Mouse (Mus musculus) stomach, embryonic 14.5 days (tissue): ENCODE data around the gene Olfr1272. TPM values are rescaled to one million over a fixed set of nuclear protein-coding genes. Genes with fewer than 3 reads are reported as not detected.
"Not testable (repeated sequence)": the region's sequence is repeated elsewhere in the genome, so short reads cannot be mapped to it uniquely, and the experiment has no call there.

ENCODE experiments used
- ATAC-seq: fragments of 200-750 bp; cut with Nextera tagmentation; 2 replicates; pipeline ENCODE4 v1.8.0; 2017; ENCODE audit warnings: low read depth, moderate TSS enrichment; ENCODE audit not compliant: insufficient number of reproducible peaks, insufficient read depth, low FRiP score
- H3K27ac ChIP-seq: fragments of 300-500 bp; sonication (generic); 2 replicates; pipeline ENCODE4 v1.5.1; 2014; ENCODE audit warnings: mild to moderate bottlenecking, low read length, moderate library complexity, mixed read lengths
- H3K27me3 ChIP-seq: fragments of 300-500 bp; sonication (generic); 2 replicates; pipeline ENCODE4 v1.6.1; 2014; ENCODE audit warnings: low read length, control low read depth, mixed read lengths; ENCODE audit not compliant: control insufficient read depth, insufficient read depth
- H3K36me3 ChIP-seq: fragments of 300-500 bp; sonication (generic); 2 replicates; pipeline ENCODE4 v1.6.1; 2014; ENCODE audit warnings: mild to moderate bottlenecking, control low read depth, low read length, moderate library complexity, mixed read lengths; ENCODE audit not compliant: control insufficient read depth, insufficient read depth
- H3K4me1 ChIP-seq: fragments of 300-500 bp; sonication (generic); 2 replicates; pipeline ENCODE4 v1.6.1; 2014; ENCODE audit warnings: low read length, control low read depth, mixed read lengths; ENCODE audit not compliant: control insufficient read depth, insufficient read depth
- H3K4me2 ChIP-seq: fragments of 300-500 bp; sonication (generic); replicated peaks from 2 replicates; pipeline ENCODE4 v1.6.1; 2014; ENCODE audit warnings: low read depth, low read length, control low read depth
- H3K4me3 ChIP-seq: fragments of 300-500 bp; sonication (generic); 2 replicates; pipeline ENCODE4 v1.5.1; 2014; ENCODE audit warnings: low read depth, low read length, control low read depth
- H3K9ac ChIP-seq: fragments of 300-500 bp; sonication (generic); replicated peaks from 2 replicates; pipeline ENCODE4 v1.6.1; 2014; ENCODE audit warnings: low read depth, mild to moderate bottlenecking, control low read depth, low read length, moderate library complexity, mixed read lengths
- H3K9me3 ChIP-seq: fragments of 300-500 bp; sonication (generic); 2 replicates; pipeline ENCODE4 v1.6.1; 2016; ENCODE audit warnings: low read depth, low read length, control low read depth; ENCODE audit not compliant: control insufficient read depth
- WGBS: fragments of 180-500 bp; shearing (Covaris S2); extraction: QIAGEN DNeasy Blood & Tissue Kit; methylation state at CpG from one replicate; pipeline ENCODE4 v1.1.7; 2014; 5-methylcytosine and 5-hydroxymethylcytosine counted together
- polyA plus RNA-seq: library from polyadenylated mRNA; unstranded; fragments of >200 nt; fragmentation: Nextera tagmentation; extraction: Ambion mirVana; gene quantifications from 2 replicates; pipeline ENCODE4 v1.2.1, GENCODE M21; 2014

Olfr1272 gene
- not detected in 2 replicates for polyA plus RNA-seq

GRCm38 (mm10) chr2:90292741-90293140 lies at the start of gene Olfr1272:
Olfr1272 (minus strand) TSS chr2:90292841.
- Histone ChIP-seq H3K4me2 (no peak within 1 kb of the TSS), H3K9ac (no peak within 1 kb of the TSS), H3K4me1 (no peaks in the 10 kb centered on the region), H3K9me3 (no peaks in the 10 kb centered on the region), H3K27me3 (no peaks in the 10 kb centered on the region), H3K36me3 (no peaks in the 10 kb centered on the region), H3K27ac (no peak within 1 kb of the TSS), H3K4me3 (no peak within 1 kb of the TSS)
- ATAC-seq, result no peak
- WGBS, result 90% methylated on average over 6 of the region's 6 CpGs

GRCm38 (mm10) chr2:90321900-90322299 lies 29.3 kb upstream of the Olfr1272 start, which contains the start of gene Gm13769:
Gm13769 (plus strand) TSS chr2:90322200.
- not testable (repeated sequence) for H3K4me2 ChIP-seq, ATAC-seq, H3K36me3 ChIP-seq, H3K27me3 ChIP-seq, H3K4me3 ChIP-seq, H3K27ac ChIP-seq, H3K4me1 ChIP-seq, H3K9me3 ChIP-seq, H3K9ac ChIP-seq
- WGBS, result no CpG with 5 or more reads among the region's 6 CpGs

DNA sequence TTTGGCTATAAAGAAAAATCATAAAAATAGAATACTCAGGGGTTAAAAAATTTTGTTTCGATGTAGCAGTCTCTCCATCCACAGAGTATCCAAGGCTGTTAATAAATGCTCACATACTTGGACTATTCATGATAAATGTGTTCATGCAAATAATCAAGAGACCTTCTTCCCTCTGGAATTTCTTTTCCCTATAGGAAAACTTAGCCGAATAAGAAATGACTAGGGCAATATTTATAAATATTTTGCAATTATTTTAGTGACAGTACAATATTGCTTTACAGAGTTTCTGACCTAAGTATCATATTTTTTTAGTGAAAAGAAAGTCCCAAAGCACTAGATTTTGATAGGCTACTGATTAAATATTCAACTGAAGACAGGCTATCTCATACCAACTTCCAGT lies 21.7 kb downstream of the Olfr1272 start, which contains the start of gene Olfr1271:
Olfr1271 (minus strand) TSS at position 101 of the 400 bp plus-strand sequence.
- H3K9ac ChIP-seq, result no peak within 1 kb of the TSS
- no peaks in the 10 kb centered on the region for H3K4me1 ChIP-seq
- H3K4me3 ChIP-seq, result no peak within 1 kb of the TSS
- no peak for ATAC-seq
- no peak within 1 kb of the TSS for H3K27ac ChIP-seq
- no peak within 1 kb of the TSS for H3K4me2 ChIP-seq
- H3K36me3 ChIP-seq, result no peaks in the 10 kb centered on the region
- H3K9me3 ChIP-seq, result no peaks in the 10 kb centered on the region
- H3K27me3 ChIP-seq, result no peaks in the 10 kb centered on the region
- 82% methylated on average over 2 of the region's 2 CpGs for WGBS

DNA sequence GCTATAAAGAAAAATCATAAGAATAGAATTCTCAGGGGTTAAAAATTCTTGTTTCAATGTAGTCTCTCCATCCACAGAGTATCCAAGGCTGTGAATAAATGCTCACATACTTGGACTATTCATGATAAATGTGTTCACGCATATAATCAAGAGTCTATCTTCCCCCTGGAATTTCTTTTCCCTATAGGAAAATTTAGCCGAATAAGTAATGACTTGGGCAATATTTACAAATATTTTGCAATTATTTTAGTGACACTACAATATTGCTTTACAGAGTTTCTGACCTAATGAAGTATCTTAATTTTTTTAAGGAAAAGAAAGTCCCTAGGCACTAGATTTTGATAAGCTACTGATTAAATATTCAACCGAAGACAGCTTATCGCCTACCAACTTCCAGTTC lies 35.1 kb downstream of the Olfr1272 start, which contains the start of gene Olfr142:
Olfr142 (minus strand) TSS at position 101 of the 400 bp plus-strand sequence.
- no peak within 1 kb of the TSS for H3K27ac ChIP-seq
- H3K4me2 ChIP-seq, result no peak within 1 kb of the TSS
- WGBS, result 95% methylated on average over 4 of the region's 4 CpGs
- no peak for ATAC-seq
- H3K4me1 ChIP-seq, result no peaks in the 10 kb centered on the region
- no peaks in the 10 kb centered on the region for H3K36me3 ChIP-seq
- no peaks in the 10 kb centered on the region for H3K27me3 ChIP-seq
- no peaks in the 10 kb centered on the region for H3K9me3 ChIP-seq
- H3K4me3 ChIP-seq, result no peak within 1 kb of the TSS
- H3K9ac ChIP-seq, result no peak within 1 kb of the TSS

Other genes starting within 250 kb of the Olfr1272 start
- not detected in 2 replicates for gene Olfr140, start 229.2 kb downstream of the Olfr1272 start, polyA plus RNA-seq
- gene Olfr1269, start 171.4 kb downstream of the Olfr1272 start, polyA plus RNA-seq, result not detected in 2 replicates
- not detected in 2 replicates for gene Olfr32, start 150.5 kb downstream of the Olfr1272 start, polyA plus RNA-seq
- not detected in 2 replicates for gene Olfr1270, start 139.8 kb downstream of the Olfr1272 start, polyA plus RNA-seq
- gene Olfr1506, start 68.3 kb downstream of the Olfr1272 start, polyA plus RNA-seq, result not detected in 2 replicates
- not detected in 2 replicates for gene Olfr142, start 35.2 kb downstream of the Olfr1272 start, polyA plus RNA-seq
- not detected in 2 replicates for gene Olfr1271, start 21.8 kb downstream of the Olfr1272 start, polyA plus RNA-seq
- gene Gm13769, start 29.4 kb upstream of the Olfr1272 start, polyA plus RNA-seq, result not detected in 2 replicates
- gene Olfr1274-ps, start 105.8 kb upstream of the Olfr1272 start, polyA plus RNA-seq, result not detected in 2 replicates